Mouse (Mus musculus) testis, adult 2 months (tissue): Measurements from ENCODE around the gene Hbb-bt. TPM values are rescaled to one million over a fixed set of nuclear protein-coding genes. Genes with fewer than 3 reads are reported as not detected.
A peak's percentile ranks its signal among the peaks of the same experiment; 100 is the strongest.
"Not testable (repeated sequence)": the region's sequence is repeated elsewhere in the genome, so short reads cannot be mapped to it uniquely, and the experiment has no call there.

ENCODE experiments used
- H3K27ac ChIP-seq: fragments of 200-500 bp; 2 replicates; pipeline ENCODE4 v1.5.1; 2012; ENCODE audit warnings: low read depth, low read length; ENCODE audit not compliant: control insufficient read depth, insufficient read depth
- H3K27me3 ChIP-seq: fragments of 200-500 bp; 2 replicates; pipeline ENCODE4 v1.6.1; 2012; ENCODE audit warnings: mild to moderate bottlenecking, low read length, moderate library complexity; ENCODE audit not compliant: control insufficient read depth, insufficient read depth
- H3K36me3 ChIP-seq: fragments of 200-500 bp; 2 replicates; pipeline ENCODE4 v1.6.1; 2012; ENCODE audit warnings: mild to moderate bottlenecking, low read length; ENCODE audit not compliant: control insufficient read depth, insufficient read depth
- H3K4me1 ChIP-seq: fragments of 200-500 bp; 2 replicates; pipeline ENCODE4 v1.6.1; 2012; ENCODE audit warnings: low read length; ENCODE audit not compliant: control insufficient read depth, insufficient read depth
- H3K4me3 ChIP-seq: fragments of 200-500 bp; 2 replicates; pipeline ENCODE4 v1.5.1; 2012; ENCODE audit warnings: low read depth, mild to moderate bottlenecking, low read length, moderate library complexity, mixed read lengths; ENCODE audit not compliant: control insufficient read depth
- CTCF ChIP-seq: fragments of 200-500 bp; IDR thresholded peaks from 2 replicates; pipeline ENCODE4 v1.5.1; 2012; ENCODE audit warnings: low read depth, mild to moderate bottlenecking, inconsistent platforms, low read length, moderate library complexity; ENCODE audit not compliant: control insufficient read depth, insufficient read depth, insufficient replicate concordance
- POLR2A ChIP-seq: fragments of 200-500 bp; IDR thresholded peaks from 2 replicates; pipeline ENCODE4 v1.6.1; 2012; ENCODE audit warnings: low read depth, mild to moderate bottlenecking, inconsistent platforms, low read length, moderate library complexity; ENCODE audit not compliant: control insufficient read depth
- polyA plus RNA-seq: library from polyadenylated mRNA; depleted of rRNA; stranded (reverse); fragments of >200 nt; gene quantifications from 2 replicates; pipeline ENCODE4 v1.2.3, GENCODE M21; 2012; rRNA removed

Gene Hbb-bt
- polyA plus RNA-seq, 1 experiment: 8.1 TPM

DNA sequence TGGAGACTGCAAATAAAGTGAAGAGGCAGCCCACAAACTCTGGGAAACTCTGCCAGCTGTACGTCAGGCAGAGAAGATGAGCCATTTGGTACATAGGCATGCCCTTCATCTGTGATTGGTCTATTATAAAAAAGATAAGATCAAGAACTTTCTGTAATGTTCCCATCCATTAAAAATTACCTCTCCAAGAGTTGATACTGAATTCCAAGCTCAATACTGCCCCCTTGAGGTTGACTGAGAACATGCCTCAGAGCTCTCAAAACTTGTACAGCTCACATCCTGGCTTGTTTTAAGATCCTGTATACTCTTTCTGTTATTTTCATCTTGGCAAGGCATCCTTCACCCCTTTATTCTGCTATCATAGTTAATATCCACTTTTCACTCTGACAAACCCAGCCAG, 6.9 kb downstream of the Hbb-bt start:
- Histone ChIP-seq H3K36me3 (no peaks in the 10 kb centered on the region), H3K27ac (no peak overlapping the region), H3K4me3 (no peak overlapping the region), H3K4me1 (no peaks in the 10 kb centered on the region), H3K27me3 (no peaks in the 10 kb centered on the region)
- TF ChIP-seq CTCF (peak; percentile 15; the same call in 1 of the 2 replicates), POLR2A (no peak)

DNA sequence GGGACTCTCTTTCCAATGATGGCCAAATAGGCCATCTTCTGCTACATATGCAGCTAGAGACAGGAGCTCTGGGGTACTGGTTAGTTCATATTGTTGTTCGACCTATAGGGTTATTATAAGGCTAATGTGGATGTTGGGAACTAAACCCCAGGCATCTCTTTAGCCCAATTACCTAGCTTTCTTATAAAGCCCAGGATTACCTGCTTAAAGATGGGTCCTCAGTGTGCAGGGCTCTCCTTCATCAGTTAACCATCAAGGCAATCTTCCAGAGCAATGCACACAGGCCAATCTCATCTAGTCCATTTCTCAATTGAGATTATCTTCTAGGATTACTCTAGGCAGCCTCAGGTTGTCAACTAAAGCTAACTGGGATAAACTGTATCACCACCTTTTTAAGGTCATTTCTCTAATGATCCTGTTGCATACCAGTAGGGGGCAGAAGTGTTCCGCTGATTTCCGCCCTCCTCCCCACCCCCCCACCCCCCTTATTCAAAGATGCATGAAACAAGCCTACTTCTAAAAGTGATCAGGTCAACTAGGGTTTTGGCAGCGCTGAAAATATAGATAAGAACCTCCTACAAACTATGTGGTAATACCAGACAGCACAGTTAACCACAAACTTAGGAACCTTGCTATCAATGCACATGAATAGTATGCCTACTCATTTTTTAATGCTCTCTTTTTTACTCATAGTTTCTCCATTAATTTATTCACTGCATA, 21.0 kb downstream of the Hbb-bt start:
- Histone ChIP-seq H3K27me3 (no peaks in the 10 kb centered on the region), H3K36me3 (no peaks in the 10 kb centered on the region), H3K4me3 (no peak overlapping the region), H3K4me1 (no peaks in the 10 kb centered on the region), H3K27ac (no peak overlapping the region)
- TF ChIP-seq POLR2A: no peak
- no peak for TF ChIP-seq CTCF

DNA sequence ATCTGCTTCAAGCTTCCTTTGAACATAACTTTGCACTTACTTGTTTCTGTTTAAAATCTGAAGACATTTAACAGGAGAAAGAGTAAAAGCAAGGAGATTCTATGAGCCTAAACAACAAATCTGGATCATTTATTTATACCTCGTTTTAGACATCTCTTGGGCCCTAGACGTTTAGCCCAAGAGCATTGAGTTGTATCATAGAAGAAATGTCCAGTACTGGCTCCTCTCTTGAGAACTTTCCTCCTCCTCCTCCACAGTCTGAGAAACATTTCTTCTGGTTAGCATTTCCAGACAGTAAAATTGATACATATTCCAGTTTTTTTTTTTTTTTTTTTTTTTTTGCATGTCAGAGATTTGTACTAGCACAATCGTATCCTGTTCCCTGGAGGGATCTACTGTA, 22.1 kb downstream of the Hbb-bt start, which contains the start of gene Olfr67:
Gene Olfr67 (minus strand): TSS at position 101 of the 400 bp plus-strand sequence.
- Histone ChIP-seq H3K36me3 (no peaks in the 10 kb centered on the region), H3K4me1 (no peaks in the 10 kb centered on the region), H3K27me3 (no peaks in the 10 kb centered on the region), H3K4me3 (no peak within 1 kb of the TSS), H3K27ac (no peak within 1 kb of the TSS)
- no peak for TF ChIP-seq POLR2A
- TF ChIP-seq CTCF: no peak

DNA sequence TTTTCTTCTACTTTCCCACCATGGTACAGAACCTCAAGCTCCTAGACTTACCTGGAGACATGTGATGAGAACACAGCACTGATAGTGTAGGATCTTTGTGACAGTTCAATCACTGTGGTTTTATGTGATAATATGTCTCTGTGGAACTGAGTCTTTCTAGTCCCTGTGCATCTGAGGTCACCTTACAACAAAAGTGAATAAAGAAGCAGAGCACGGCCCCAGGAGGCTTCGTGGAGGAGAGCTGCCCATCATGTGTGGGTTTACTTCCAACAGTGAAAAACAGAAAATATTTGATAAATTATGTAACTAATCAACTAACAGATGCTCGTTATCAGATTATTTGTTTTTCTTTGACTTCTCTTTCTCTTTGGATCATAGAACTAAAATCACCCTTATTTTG, 34.2 kb downstream of the Hbb-bt start, which contains the start of gene Olfr68:
Gene Olfr68 (minus strand): TSS at position 101 of the 400 bp plus-strand sequence.
- no peaks in the 10 kb centered on the region for H3K4me1 ChIP-seq
- no peak within 1 kb of the TSS for H3K4me3 ChIP-seq
- TF ChIP-seq CTCF (no peak), POLR2A (no peak)
- no peaks in the 10 kb centered on the region for H3K27me3 ChIP-seq
- H3K36me3 ChIP-seq: no peaks in the 10 kb centered on the region
- no peak within 1 kb of the TSS for H3K27ac ChIP-seq

DNA sequence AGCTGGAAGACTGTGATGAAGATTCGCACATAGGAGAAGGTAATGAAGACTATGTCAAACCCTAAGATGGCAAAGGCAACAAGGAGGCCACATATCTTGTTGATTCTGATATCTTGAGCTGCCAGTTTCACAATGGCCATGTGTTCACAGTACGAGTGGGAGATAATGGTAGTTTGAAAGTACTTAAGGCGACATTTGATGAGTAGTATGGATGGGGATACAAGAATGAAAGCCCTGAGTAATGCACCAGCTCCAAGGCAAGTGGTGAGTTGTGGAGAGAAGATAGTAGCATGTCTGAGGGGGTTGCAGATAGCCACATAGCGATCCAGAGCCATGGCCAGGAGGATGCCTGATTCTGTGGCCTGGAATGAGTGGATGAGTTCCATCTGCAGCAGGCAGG, 36.1 kb downstream of the Hbb-bt start:
- H3K4me3 ChIP-seq, H3K27me3 ChIP-seq, H3K36me3 ChIP-seq, H3K27ac ChIP-seq, H3K4me1 ChIP-seq: not testable (repeated sequence)

DNA sequence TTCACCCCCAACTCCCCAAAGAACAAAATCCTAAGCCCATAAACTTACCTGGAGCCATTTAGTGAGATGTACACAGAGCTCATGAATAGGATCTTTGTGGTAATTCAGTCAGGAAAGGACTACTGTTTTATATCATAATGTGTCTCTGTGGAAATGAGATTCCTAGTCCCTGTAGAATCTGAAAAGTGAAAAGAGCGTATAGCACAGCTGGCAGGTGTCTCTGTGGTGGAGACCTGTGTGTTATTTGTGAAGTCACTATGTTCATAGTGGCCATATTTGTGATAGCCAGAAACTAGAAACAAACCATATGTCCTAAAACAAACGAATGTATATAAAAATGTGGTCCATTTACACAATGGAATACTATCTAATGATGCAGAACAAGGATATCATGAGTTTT, 42.3 kb downstream of the Hbb-bt start, which contains the start of gene Olfr69:
Gene Olfr69 (minus strand): TSS at position 101 of the 400 bp plus-strand sequence.
- Histone ChIP-seq H3K4me1 (no peaks in the 10 kb centered on the region), H3K36me3 (no peaks in the 10 kb centered on the region), H3K27me3 (no peaks in the 10 kb centered on the region), H3K4me3 (no peak within 1 kb of the TSS), H3K27ac (no peak within 1 kb of the TSS)
- TF ChIP-seq POLR2A (no peak), CTCF (no peak)

DNA sequence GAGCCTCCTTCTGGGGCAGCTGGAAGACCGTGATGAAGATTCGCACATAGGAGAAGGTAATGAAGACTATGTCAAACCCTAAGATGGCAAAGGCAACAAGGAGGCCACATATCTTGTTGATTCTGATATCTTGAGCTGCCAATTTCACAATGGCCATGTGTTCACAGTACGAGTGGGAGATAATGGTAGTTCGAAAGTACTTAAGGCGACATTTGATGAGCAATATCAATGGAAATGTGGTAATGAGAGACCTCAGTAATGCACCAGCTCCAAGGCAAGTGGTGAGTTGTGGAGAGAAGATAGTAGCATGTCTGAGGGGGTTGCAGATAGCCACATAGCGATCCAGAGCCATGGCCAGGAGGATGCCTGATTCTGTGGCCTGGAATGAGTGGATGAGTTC, 46.1 kb downstream of the Hbb-bt start:
- H3K4me3 ChIP-seq, H3K27ac ChIP-seq, H3K27me3 ChIP-seq, H3K4me1 ChIP-seq, H3K36me3 ChIP-seq: not testable (repeated sequence)

Other genes with a start within 250 kb of the Hbb-bt start
- gene Olfr616, start 244.9 kb downstream of the Hbb-bt start, polyA plus RNA-seq: 0.22 and 0.25 TPM in 2 replicates
- gene Olfr617, start 240.9 kb downstream of the Hbb-bt start, polyA plus RNA-seq: not detected in 2 replicates
- not detected in 2 replicates for gene Olfr618, start 223.9 kb downstream of the Hbb-bt start, polyA plus RNA-seq
- gene Olfr619, start 213.4 kb downstream of the Hbb-bt start, polyA plus RNA-seq: not detected in 2 replicates
- gene Olfr620, start 201.5 kb downstream of the Hbb-bt start, polyA plus RNA-seq: not detected in 2 replicates
- not detected in 2 replicates for gene Olfr622, start 171.3 kb downstream of the Hbb-bt start, polyA plus RNA-seq
- gene Olfr623, start 150.3 kb downstream of the Hbb-bt start, polyA plus RNA-seq: not detected in 2 replicates
- 0.02 TPM in 1 of 2 replicates, not detected in the other for gene Olfr624, start 142.8 kb downstream of the Hbb-bt start, polyA plus RNA-seq
- gene Olfr625-ps1, start 131.3 kb downstream of the Hbb-bt start, polyA plus RNA-seq: not detected in 2 replicates
- not detected in 2 replicates for gene Olfr243, start 99.3 kb downstream of the Hbb-bt start, polyA plus RNA-seq
- gene Olfr628, start 83.6 kb downstream of the Hbb-bt start, polyA plus RNA-seq: not detected in 2 replicates
- gene Olfr629, start 69.1 kb downstream of the Hbb-bt start, polyA plus RNA-seq: not detected in 2 replicates
- gene Olfr630, start 56.7 kb downstream of the Hbb-bt start, polyA plus RNA-seq: not detected in 2 replicates
- not detected in 2 replicates for gene Olfr69, start 42.4 kb downstream of the Hbb-bt start, polyA plus RNA-seq
- gene Olfr68, start 34.3 kb downstream of the Hbb-bt start, polyA plus RNA-seq: not detected in 2 replicates
- gene Olfr67, start 22.2 kb downstream of the Hbb-bt start, polyA plus RNA-seq: not detected in 2 replicates
- 78.9 and 88.8 TPM in 2 replicates for gene Hbb-bs, start 14.1 kb upstream of the Hbb-bt start, polyA plus RNA-seq
- gene Hbb-bh2, start 26.5 kb upstream of the Hbb-bt start, polyA plus RNA-seq: not detected in 2 replicates
- gene Hbb-bh1, start 29.2 kb upstream of the Hbb-bt start, polyA plus RNA-seq: not detected in 2 replicates
- gene Hbb-y, start 39.2 kb upstream of the Hbb-bt start, polyA plus RNA-seq: 0.19 and 0.26 TPM in 2 replicates
- not detected in 2 replicates for gene Olfr66, start 72.3 kb upstream of the Hbb-bt start, polyA plus RNA-seq
- not detected in 2 replicates for gene Olfr64, start 80.5 kb upstream of the Hbb-bt start, polyA plus RNA-seq
- not detected in 2 replicates for gene Olfr65, start 89.5 kb upstream of the Hbb-bt start, polyA plus RNA-seq
- gene Olfr631, start 114.8 kb upstream of the Hbb-bt start, polyA plus RNA-seq: not detected in 2 replicates
- not detected in 2 replicates for gene Olfr632, start 120.4 kb upstream of the Hbb-bt start, polyA plus RNA-seq
- gene Olfr633, start 130.4 kb upstream of the Hbb-bt start, polyA plus RNA-seq: not detected in 2 replicates
- gene Olfr635, start 157.2 kb upstream of the Hbb-bt start, polyA plus RNA-seq: not detected in 2 replicates
- not detected in 2 replicates for gene Olfr638, start 184.8 kb upstream of the Hbb-bt start, polyA plus RNA-seq
- gene Olfr639, start 203.3 kb upstream of the Hbb-bt start, polyA plus RNA-seq: not detected in 2 replicates
- gene Olfr640, start 211.6 kb upstream of the Hbb-bt start, polyA plus RNA-seq: 0.07 TPM in 1 of 2 replicates, not detected in the other
- gene Olfr641, start 221.4 kb upstream of the Hbb-bt start, polyA plus RNA-seq: 0.15 TPM in 1 of 2 replicates, not detected in the other
- 0.53 TPM in 1 of 2 replicates, not detected in the other for gene Olfr642, start 238.7 kb upstream of the Hbb-bt start, polyA plus RNA-seq
- 0.80 and 0.89 TPM in 2 replicates for gene 4930516K23Rik, start 247.4 kb upstream of the Hbb-bt start, polyA plus RNA-seq